Comparison of ENCODE assay signal across 28 mouse cellular contexts in genomic region chr17:91286875-91287274, GRCm38 (mm10).
"Had no signal": no experiment of that assay in that cellular context is flagged by ENCODE, and none has a peak within 500 bp of the region (broad histone marks: within the 10 kb centered on the region; RNA-seq: fewer than 3 reads in every experiment).

No protein-coding gene starts in this region.

- H3K36me3 ChIP-seq: limb, embryonic 10.5 days; limb, embryonic 12.5 days; limb, embryonic 13.5 days; limb, embryonic 15.5 days; liver, embryonic 12.5 days; liver, embryonic 13.5 days; liver, embryonic 15.5 days; lung, embryonic 15.5 days; midbrain, embryonic 10.5 days; midbrain, embryonic 12.5 days; midbrain, embryonic 13.5 days; midbrain, embryonic 15.5 days; neural tube, embryonic 12.5 days had no signal

- H3K27me3 ChIP-seq: limb, embryonic 12.5 days; limb, embryonic 13.5 days; limb, embryonic 15.5 days; liver, embryonic 12.5 days; liver, embryonic 13.5 days; liver, embryonic 15.5 days; lung, embryonic 15.5 days; megakaryocyte, embryonic 14.5 days; midbrain, embryonic 12.5 days; midbrain, embryonic 13.5 days; midbrain, embryonic 15.5 days; neural tube, embryonic 12.5 days had no signal

- H3K9me3 ChIP-seq: limb, embryonic 10.5 days; limb, embryonic 12.5 days; limb, embryonic 13.5 days; limb, embryonic 15.5 days; liver, embryonic 12.5 days; liver, embryonic 13.5 days; liver, embryonic 15.5 days; lung, embryonic 15.5 days; midbrain, embryonic 10.5 days; midbrain, embryonic 12.5 days; midbrain, embryonic 13.5 days; midbrain, embryonic 15.5 days; neural tube, embryonic 12.5 days had no signal

- H3K27ac ChIP-seq: limb, embryonic 10.5 days; limb, embryonic 12.5 days; limb, embryonic 13.5 days; limb, embryonic 15.5 days; liver, embryonic 12.5 days; liver, embryonic 13.5 days; liver, embryonic 14.5 days; liver, embryonic 15.5 days; lung, embryonic 15.5 days; macrophage; midbrain, embryonic 10.5 days; midbrain, embryonic 12.5 days; midbrain, embryonic 13.5 days; midbrain, embryonic 15.5 days; neural tube, embryonic 12.5 days had no signal

- H3K4me3 ChIP-seq: limb, embryonic 10.5 days; limb, embryonic 12.5 days; limb, embryonic 13.5 days; limb, embryonic 15.5 days; liver, embryonic 12.5 days; liver, embryonic 13.5 days; liver, embryonic 15.5 days; lung, embryonic 15.5 days; megakaryocyte, embryonic 14.5 days; midbrain, embryonic 10.5 days; midbrain, embryonic 12.5 days; midbrain, embryonic 13.5 days; midbrain, embryonic 15.5 days; myocyte; neural tube, embryonic 12.5 days had no signal

- H3K4me1 ChIP-seq: limb, embryonic 10.5 days; limb, embryonic 12.5 days; limb, embryonic 13.5 days; limb, embryonic 15.5 days; liver, embryonic 12.5 days; liver, embryonic 13.5 days; liver, embryonic 15.5 days; lung, embryonic 15.5 days; megakaryocyte, embryonic 14.5 days; midbrain, embryonic 10.5 days; midbrain, embryonic 12.5 days; midbrain, embryonic 13.5 days; midbrain, embryonic 15.5 days; neural tube, embryonic 12.5 days had no signal

- H3K9ac ChIP-seq: limb, embryonic 12.5 days; limb, embryonic 13.5 days; limb, embryonic 15.5 days; liver, embryonic 12.5 days; liver, embryonic 13.5 days; liver, embryonic 14.5 days; liver, embryonic 15.5 days; liver, postnatal 0 days; lung, embryonic 14.5 days; lung, embryonic 15.5 days; midbrain, embryonic 12.5 days; midbrain, embryonic 13.5 days; midbrain, embryonic 15.5 days; neural tube, embryonic 12.5 days had no signal

- DNase-seq: left cerebral cortex, postnatal 4 days; liver; liver, embryonic 13.5 days; liver, postnatal 0 days; lung, adult 18-20 months; lung, adult 2 months; lung, embryonic 14.5 days; lung, postnatal 10 days; lung, postnatal 14 days; lung, postnatal 36 days; lung, postnatal 4 days; midbrain, embryonic 14.5 days had no signal
